In genomic region chr13:99947417-99947816, GRCm38 (mm10) we compare ENCODE assay signal across 17 mouse cellular contexts. TPM values are rescaled to one million over a fixed set of nuclear protein-coding genes. Genes with fewer than 3 reads are reported as not detected.
DNase-seq lines count a peak whose midpoint lies in the region; ATAC-seq lines count a peak whose summit lies in the region.
"Had no signal": no experiment of that assay in that cellular context is flagged by ENCODE, and none has a peak within 500 bp of the region (broad histone marks: within the 10 kb centered on the region; RNA-seq: fewer than 3 reads in every experiment).

No protein-coding gene starts in this region.

- no peaks in the 10 kb centered on the region for H3K27me3 ChIP-seq in liver, embryonic 11.5 days (replicated peaks; ENCODE audit: control insufficient read depth, insufficient read depth, low read length)
- H3K27me3 ChIP-seq: kidney, embryonic 15.5 days; stomach, embryonic 15.5 days had no signal

- ATAC-seq in frontal cortex, adult (ENCODE audit: low TSS enrichment): peak; percentile 75
- no peak for ATAC-seq in liver, embryonic 11.5 days (replicated peaks; ENCODE audit: low FRiP score)
- ATAC-seq in megakaryocyte-erythroid progenitor cell, adult 5-6 weeks (replicated peaks; ENCODE audit: low FRiP score, low TSS enrichment, poor library complexity, severe bottlenecking): no peak

- H3K4me3 ChIP-seq in liver, embryonic 11.5 days (ENCODE audit: low read depth, low read length): no peak overlapping the region
- H3K4me3 ChIP-seq: kidney, embryonic 15.5 days; midbrain, embryonic 10.5 days; stomach, embryonic 15.5 days had no signal

- H3K4me2 ChIP-seq in liver, embryonic 11.5 days: no peak overlapping the region
- H3K4me2 ChIP-seq: kidney, embryonic 15.5 days; stomach, embryonic 15.5 days had no signal

- no peaks in the 10 kb centered on the region for H3K4me1 ChIP-seq in liver, embryonic 11.5 days (replicated peaks; ENCODE audit: control insufficient read depth, insufficient read depth, low read length)
- H3K4me1 ChIP-seq: kidney, embryonic 15.5 days; midbrain, embryonic 10.5 days; stomach, embryonic 15.5 days had no signal

- H3K9me3 ChIP-seq in liver, embryonic 11.5 days (ENCODE audit: control insufficient read depth, low read length): no peaks in the 10 kb centered on the region
- H3K9me3 ChIP-seq: kidney, embryonic 15.5 days; stomach, embryonic 15.5 days had no signal

- no peak overlapping the region for H3K27ac ChIP-seq in liver, embryonic 11.5 days (ENCODE audit: low read depth, low read length)
- H3K27ac ChIP-seq: kidney, embryonic 15.5 days; midbrain, embryonic 10.5 days; stomach, embryonic 15.5 days had no signal

- no peak overlapping the region for H3K9ac ChIP-seq in liver, embryonic 11.5 days (ENCODE audit: low read depth, low read length)
- H3K9ac ChIP-seq: kidney, embryonic 15.5 days; stomach, embryonic 15.5 days had no signal

- peaks cover 6% of the 10 kb centered on the region; the same call in 1 of the 2 replicates for H3K36me3 ChIP-seq in liver, embryonic 11.5 days (ENCODE audit: control insufficient read depth, insufficient read depth, low read length)

- no peak for DNase-seq in frontal cortex, adult 2 months (ENCODE audit: extremely low spot score in 1 of 2, low spot score in 1 of 2)
- DNase-seq in layer of hippocampus, adult 9-10 months (ENCODE audit: low spot score): peak; percentile 12
- no peak for DNase-seq in layer of hippocampus, adult 11-12 months (ENCODE audit: low spot score)
- DNase-seq in adrenal gland, postnatal 25 days: peak; percentile 26
- no peak for DNase-seq in liver, embryonic 11.5 days (ENCODE audit: low spot score)
- DNase-seq: liver; lung, adult 18-20 months; right cerebral cortex, postnatal 14 days had no signal

- WGBS in liver, embryonic 11.5 days: 89% methylated on average over 4 of the region's 4 CpGs

RNA-seq across cellular contexts. Expression of gene Cartpt, which starts 46.5 kb away (rescaled TPM):
- 13.6 and 25.7 TPM in 2 replicates for polyA plus RNA-seq in frontal cortex, adult 2 months (2012; rRNA removed)
- 1.6 and 5.5 TPM in 2 replicates for total RNA-seq in adrenal gland, postnatal 25 days (2021)
- polyA plus RNA-seq in liver, embryonic 11.5 days (2014; fragmentation: Nextera tagmentation; extraction: Ambion mirVana): 0.27 and 0.47 TPM in 2 replicates
- total RNA-seq in megakaryocyte-erythroid progenitor cell, adult 5-6 weeks (2014; fragmentation: Nextera tagmentation): not detected in 2 replicates
- not detected in 2 replicates for total RNA-seq in megakaryocyte-erythroid progenitor cell, adult 5-6 weeks (2017)
- total RNA-seq: ES-E14; heart, adult 18-20 months; hematopoietic stem cell, adult 5-6 weeks had no signal
- polyA plus RNA-seq: spleen, adult 2 months had no signal

Comparison
In these comparisons a context has a peak if more than half of its experiments do, and no peak if none do; other contexts are left out.
1. DNase-seq: peak in layer of hippocampus, adult 9-10 months (single experiment) and adrenal gland, postnatal 25 days (single experiment); none in frontal cortex, adult 2 months (0 of 2), layer of hippocampus, adult 11-12 months (single experiment) and liver, embryonic 11.5 days (single experiment).